8 mouse cellular contexts compared by ENCODE assay signal in genomic region chr6:7844412-7844801, GRCm38 (mm10). TPM values are rescaled to one million over a fixed set of nuclear protein-coding genes. Genes with fewer than 3 reads are reported as not detected.
DNase-seq lines count a peak whose midpoint lies in the region; ATAC-seq lines count a peak whose summit lies in the region.

No protein-coding gene starts in this region.

- peak overlapping the region; percentile 79 for H3K4me3 ChIP-seq in hindbrain, embryonic 11.5 days (ENCODE audit: low read depth, low read length)

- WGBS in hindbrain, embryonic 11.5 days: under 1% methylated on average over 28 of the region's 33 CpGs

- no peaks in the 10 kb centered on the region for H3K36me3 ChIP-seq in hindbrain, embryonic 11.5 days (ENCODE audit: control insufficient read depth, insufficient read depth, low read length)

- peak overlapping the region; percentile 1; the same call in 1 of the 2 replicates for H3K4me2 ChIP-seq in hindbrain, embryonic 11.5 days (replicated peaks; ENCODE audit: low read depth, low read length)

- no peaks in the 10 kb centered on the region for H3K27me3 ChIP-seq in hindbrain, embryonic 11.5 days (ENCODE audit: control insufficient read depth, insufficient read depth, low read length)

- no peaks in the 10 kb centered on the region for H3K9me3 ChIP-seq in hindbrain, embryonic 11.5 days (ENCODE audit: control insufficient read depth, low read length)

- ATAC-seq in frontal cortex, adult (ENCODE audit: low TSS enrichment): peak; percentile 97
- peak; percentile 99 for ATAC-seq in hindbrain, embryonic 11.5 days (ENCODE audit: low FRiP score)

- H3K4me1 ChIP-seq in hindbrain, embryonic 11.5 days (replicated peaks; ENCODE audit: control insufficient read depth, insufficient read depth, low read length): no peaks in the 10 kb centered on the region

- H3K27ac ChIP-seq in hindbrain, embryonic 11.5 days (ENCODE audit: low read depth, low read length): peak overlapping the region; percentile 83

- peak overlapping the region; percentile 84 for H3K9ac ChIP-seq in hindbrain, embryonic 11.5 days (ENCODE audit: low read depth, low read length)

- peak; percentile 80 for DNase-seq in MEL-GATA-1-ER (ENCODE audit: extremely low read depth, low read depth)
- DNase-seq in cerebellum, adult 8-10 months: peak; percentile 96
- DNase-seq in hindbrain, embryonic 11.5 days (ENCODE audit: low spot score): peak; percentile 98
- DNase-seq in layer of hippocampus, postnatal 10 days (ENCODE audit: low spot score in 2 of 2): peak; percentile 96 to 98
- DNase-seq in lung, postnatal 10 days: peak; percentile 99
- peak; percentile 99 for DNase-seq in ovary, postnatal 36 days (ENCODE audit: low spot score)
- peak; percentile 100 for DNase-seq in thymus, postnatal 25 days

RNA-seq across cellular contexts. Expression of gene C1galt1, which starts 0.2 kb away (rescaled TPM):
- 3.1 and 4.1 TPM in 2 replicates for polyA plus RNA-seq in hindbrain, embryonic 11.5 days (2014; fragmentation: Nextera tagmentation; extraction: Ambion mirVana)
- total RNA-seq in layer of hippocampus, postnatal 10 days (2021): 10 to 100 TPM; 12.8 to 13.2 TPM

Comparison
In these comparisons a context has a peak if more than half of its experiments do, and no peak if none do; other contexts are left out.
1. Peak in every context shown above with its lines: DNase-seq, ATAC-seq, H3K4me3 ChIP-seq and H3K27ac ChIP-seq.